Mouse (Mus musculus) thymus, postnatal 4 days (tissue): ENCODE results near the gene Chrm1.
"Not testable (repeated sequence)": the region's sequence is repeated elsewhere in the genome, so short reads cannot be mapped to it uniquely, and the experiment has no call there.

Experiments used
- DNase-seq: peaks from one replicate; pipeline ENCODE4 v3.0.0; 2021

Gene Chrm1

GRCm38 (mm10) chr19:8719037-8719436 is 55.4 kb downstream of the Chrm1 start:
- DNase-seq = not testable (repeated sequence)

GRCm38 (mm10) chr19:8721378-8721777 is 57.8 kb downstream of the Chrm1 start:
- no peak for DNase-seq

GRCm38 (mm10) chr19:8722021-8722420 is 58.4 kb downstream of the Chrm1 start:
- no peak for DNase-seq

GRCm38 (mm10) chr19:8722559-8722906 is 58.9 kb downstream of the Chrm1 start:
- no peak for DNase-seq

DNA sequence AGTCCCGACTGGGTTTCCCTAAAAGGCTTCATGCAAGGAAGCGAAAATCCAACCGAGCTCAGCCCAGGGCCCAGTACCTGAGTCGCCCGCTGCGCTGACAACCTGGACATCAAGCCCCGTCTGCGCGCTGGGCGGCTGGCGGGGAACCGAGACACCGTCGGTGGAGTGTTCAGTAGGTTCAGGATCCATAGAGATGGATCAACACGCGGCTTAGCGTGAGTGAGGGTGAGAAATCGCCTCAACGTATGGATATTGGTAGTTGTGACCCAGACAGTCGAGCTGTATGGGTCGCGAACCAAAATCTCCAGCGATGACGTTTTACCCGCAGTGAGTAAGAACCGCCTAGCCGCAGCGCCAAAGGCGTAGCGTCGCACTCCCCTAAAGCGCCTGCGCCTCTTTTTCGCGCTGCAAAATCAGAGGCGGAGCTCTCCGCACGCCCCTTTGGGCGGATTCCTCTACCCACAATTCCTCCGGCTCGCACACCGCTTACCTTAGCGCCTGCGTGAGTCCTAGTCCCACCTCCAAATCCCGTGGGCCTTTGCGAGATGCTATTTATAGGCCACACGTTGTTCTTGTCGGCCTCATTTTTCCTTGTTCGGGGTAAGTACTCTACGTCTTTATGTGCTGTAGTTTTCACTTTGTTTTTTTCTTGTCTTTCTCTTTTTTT is 59.5 kb downstream of the Chrm1 start, which contains the start of gene Slc3a2:
Gene Slc3a2 (minus strand): TSS at position 463 of the 667 bp plus-strand sequence.
- DNase-seq = peak; percentile 91

GRCm38 (mm10) chr19:8723574-8724346 is 60.2 kb downstream of the Chrm1 start:
- no peak for DNase-seq

DNA sequence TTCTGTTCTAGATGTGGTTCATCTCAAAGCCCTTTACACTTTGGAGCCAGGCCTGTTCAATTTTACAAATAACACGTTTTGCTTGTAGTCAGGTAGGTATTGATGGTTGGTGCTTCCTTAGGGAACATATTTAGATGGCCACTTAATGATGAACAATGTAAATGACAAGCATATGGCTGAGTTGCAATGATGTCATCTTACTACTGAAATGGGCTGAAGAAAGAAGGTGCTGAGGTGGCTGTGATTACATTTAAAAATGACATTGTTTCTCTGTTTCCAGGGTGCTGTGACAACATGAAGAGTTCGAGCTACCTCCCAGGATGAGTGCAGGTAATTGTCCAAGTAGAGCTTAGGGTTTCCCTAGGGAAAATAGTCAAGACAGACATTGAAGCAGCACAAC is 60.8 kb downstream of the Chrm1 start:
- DNase-seq = no peak

- DNase-seq = no peak
Measured at GRCm38 (mm10) chr19:8725081-8725613, 61.6 kb downstream of the Chrm1 start.

GRCm38 (mm10) chr19:8726609-8727390 is 63.2 kb downstream of the Chrm1 start:
- DNase-seq = no peak

DNA sequence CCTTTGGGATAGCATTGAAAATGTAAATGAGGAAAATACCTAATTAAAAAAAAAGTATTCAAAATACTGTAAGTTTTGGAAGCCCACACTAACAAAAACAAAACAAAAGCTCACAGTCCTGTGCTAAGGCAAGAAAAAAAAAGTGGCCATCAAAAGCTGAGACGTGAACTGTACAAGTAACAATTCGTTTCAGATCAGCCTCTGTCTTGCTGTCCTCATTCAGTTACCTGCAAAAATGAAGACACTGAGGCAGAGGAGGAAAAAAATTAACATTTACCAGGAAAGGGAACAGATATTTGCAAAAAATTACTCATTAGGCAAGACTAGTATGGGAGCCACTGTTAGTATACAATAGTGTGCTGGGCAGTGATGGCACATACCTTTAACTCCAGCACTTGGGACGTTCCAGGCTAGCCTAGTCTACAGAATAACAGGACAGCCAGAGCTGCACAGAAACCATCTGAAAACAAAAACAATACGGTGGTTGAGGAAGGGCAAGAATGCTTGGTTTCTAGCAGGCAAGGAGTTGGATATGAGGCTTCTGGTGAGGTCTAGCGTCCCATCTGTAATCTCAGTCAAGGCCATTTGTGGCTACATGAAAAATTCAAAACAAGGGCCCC is 64.0 kb downstream of the Chrm1 start:
- DNase-seq = no peak

DNA sequence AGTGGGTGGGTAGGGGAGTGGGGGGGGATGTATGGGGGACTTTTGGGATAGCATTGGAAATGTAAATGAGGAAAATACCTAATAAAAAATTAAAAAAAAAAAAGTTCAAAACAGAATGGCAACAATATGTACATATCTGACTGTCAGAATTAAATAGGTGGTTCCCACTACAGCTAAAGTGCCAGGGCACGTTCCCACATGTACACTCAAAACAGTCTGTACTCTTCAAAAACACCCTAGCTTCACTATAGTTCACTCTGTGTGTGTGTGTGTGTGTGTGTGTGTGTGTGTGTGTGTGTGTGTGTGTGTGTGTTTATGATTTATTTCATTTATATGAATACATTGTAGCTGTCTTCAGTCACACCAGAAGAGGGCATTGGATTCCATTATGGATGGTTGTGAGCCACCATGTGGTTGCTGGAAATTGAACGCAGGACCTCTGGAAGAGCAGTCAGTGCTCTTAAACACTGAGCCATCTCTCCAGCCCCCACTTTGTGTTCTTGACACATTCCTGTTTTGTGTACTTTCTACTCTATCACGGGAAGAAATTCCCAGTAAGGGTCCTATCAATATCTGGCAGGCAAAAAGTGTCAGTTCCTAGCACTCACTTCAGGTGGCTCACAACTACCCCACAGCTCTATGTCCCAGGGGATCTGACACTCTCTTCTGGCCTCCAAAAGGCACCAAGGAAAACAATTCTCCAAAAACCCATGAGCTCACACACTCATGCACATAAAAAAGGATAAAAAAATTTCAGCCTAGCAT is 64.9 kb downstream of the Chrm1 start:
- not testable (repeated sequence) for DNase-seq
